ENCODE assay signal across 32 mouse cellular contexts in genomic region chr17:12853821-12854220, GRCm38 (mm10). TPM values are rescaled to one million over a fixed set of nuclear protein-coding genes. Genes with fewer than 3 reads are reported as not detected.
DNase-seq lines count a peak whose midpoint lies in the region; TF ChIP-seq lines count a peak whose summit lies in the region.
"Had no signal": no experiment of that assay in that cellular context is flagged by ENCODE, and none has a peak within 500 bp of the region (broad histone marks: within the 10 kb centered on the region; RNA-seq: fewer than 3 reads in every experiment).

No protein-coding gene starts in this region.

- DNase-seq in cerebellum, adult 18-20 months: peak; percentile 27 to 40
- no peak for DNase-seq in cerebellum, adult 11 months
- DNase-seq in left cerebral cortex, adult 2 months (ENCODE audit: extremely low spot score in 1 of 2, low spot score in 2 of 2): no peak
- DNase-seq in left cerebral cortex, adult 11 months (ENCODE audit: low spot score): no peak
- peak; percentile 22 for DNase-seq in MEL-GATA-1-ER (ENCODE audit: extremely low read depth, low read depth)
- peak; percentile 64 for DNase-seq in telencephalon, adult 2 months (ENCODE audit: low read depth, low spot score)
- DNase-seq in thymus, postnatal 0 days (ENCODE audit: low spot score): no peak
- DNase-seq: adrenal gland, postnatal 25 days; cerebellum, adult 9-10 months; gastrocnemius, postnatal 25 days; heart, adult 18-20 months; heart, postnatal 4 days; kidney, postnatal 10 days; lung, adult 2 months; lung, postnatal 10 days had no signal

- TF ChIP-seq CTCF in left cerebral cortex, adult 2 months (IDR thresholded peaks at IDR 0.05): no peak

- intact Hi-C loops in left cerebral cortex, adult 2 months (cut with DNase I): no loop called here

- peak overlapping the region; percentile 19; the same call in 1 of the 2 replicates for H3K27ac ChIP-seq in left cerebral cortex, adult 2 months
- H3K27ac ChIP-seq: embryonic facial prominence, embryonic 13.5 days; forebrain, embryonic 10.5 days; forebrain, embryonic 15.5 days; hindbrain, embryonic 13.5 days; limb, embryonic 15.5 days; liver, embryonic 14.5 days; macrophage; midbrain, embryonic 13.5 days; neural tube, embryonic 13.5 days had no signal

- no peak overlapping the region for H3K4me3 ChIP-seq in left cerebral cortex, adult 2 months
- H3K4me3 ChIP-seq: embryonic facial prominence, embryonic 13.5 days; forebrain, embryonic 10.5 days; forebrain, embryonic 15.5 days; heart, embryonic 12.5 days; hindbrain, embryonic 13.5 days; limb, embryonic 15.5 days; midbrain, embryonic 13.5 days; neural tube, embryonic 13.5 days had no signal

RNA-seq across cellular contexts. Expression of gene Mas1, which starts 14.1 kb away (rescaled TPM):
- total RNA-seq in left cerebral cortex, adult 2 months (2021): 10 to 100 TPM; 36.8 to 42.2 TPM
- polyA plus RNA-seq in thymus, postnatal 0 days (2015; fragmentation: Nextera tagmentation; extraction: Ambion mirVana): 0.10 and 0.26 TPM in 2 replicates
- total RNA-seq: adrenal gland, adult 18-20 months; adrenal gland, postnatal 25 days; G1E; megakaryocyte-erythroid progenitor cell, adult 5-6 weeks had no signal
- polyA plus RNA-seq: G1E; large intestine, adult 2 months; macrophage; midbrain, embryonic 13.5 days; spleen, adult 2 months had no signal

RNA-seq across cellular contexts. Expression of gene Mrgprh, which starts 22.0 kb away (rescaled TPM):
- not detected for total RNA-seq in left cerebral cortex, adult 2 months (2021)
- polyA plus RNA-seq in thymus, postnatal 0 days (2015; fragmentation: Nextera tagmentation; extraction: Ambion mirVana): not detected in 2 replicates
- total RNA-seq: adrenal gland, postnatal 25 days; left cerebral cortex, adult 18-20 months; megakaryocyte-erythroid progenitor cell, adult 5-6 weeks had no signal
- polyA plus RNA-seq: embryonic facial prominence, embryonic 13.5 days; forebrain, embryonic 10.5 days; forebrain, embryonic 15.5 days; G1E; heart, embryonic 12.5 days; hindbrain, embryonic 13.5 days; intestine, embryonic 16.5 days; liver, embryonic 14.5 days; macrophage; midbrain, embryonic 13.5 days; neural tube, embryonic 13.5 days; spleen, adult 2 months had no signal

RNA-seq across cellular contexts. Expression of gene Pnldc1, which starts 56.2 kb away (rescaled TPM):
- total RNA-seq in left cerebral cortex, adult 2 months (2021): 1 to 10 TPM; 2.8 to 4.0 TPM
- polyA plus RNA-seq in thymus, postnatal 0 days (2015; fragmentation: Nextera tagmentation; extraction: Ambion mirVana): 1.7 and 2.0 TPM in 2 replicates
- total RNA-seq: megakaryocyte-erythroid progenitor cell, adult 5-6 weeks had no signal
- polyA plus RNA-seq: G1E, macrophage had no signal

Comparison
In these comparisons a context has a peak if more than half of its experiments do, and no peak if none do; other contexts are left out.
1. DNase-seq: peak in cerebellum, adult 18-20 months (2 of 2), MEL-GATA-1-ER (single experiment) and telencephalon, adult 2 months (single experiment); none in cerebellum, adult 11 months (single experiment), left cerebral cortex, adult 2 months (0 of 2), left cerebral cortex, adult 11 months (single experiment) and thymus, postnatal 0 days (single experiment).